Mouse (Mus musculus): ENCODE results near the gene Snx7. TPM values are rescaled to one million over a fixed set of nuclear protein-coding genes. Genes with fewer than 3 reads are reported as not detected.

The Snx7 gene
- total RNA-seq (2021): 1 to 10 TPM; 6.1 to 6.6 TPM
- long read RNA-seq, experiment 1, partial matches to known transcripts: 0 of 4 reads
- long read RNA-seq, experiment 1, other reads (novel, unspliced or antisense): 0 of 4 reads
- long read RNA-seq, experiment 2, partial matches to known transcripts: 0 of 4 reads
- long read RNA-seq, experiment 2, other reads (novel, unspliced or antisense): 0 of 4 reads

DNA sequence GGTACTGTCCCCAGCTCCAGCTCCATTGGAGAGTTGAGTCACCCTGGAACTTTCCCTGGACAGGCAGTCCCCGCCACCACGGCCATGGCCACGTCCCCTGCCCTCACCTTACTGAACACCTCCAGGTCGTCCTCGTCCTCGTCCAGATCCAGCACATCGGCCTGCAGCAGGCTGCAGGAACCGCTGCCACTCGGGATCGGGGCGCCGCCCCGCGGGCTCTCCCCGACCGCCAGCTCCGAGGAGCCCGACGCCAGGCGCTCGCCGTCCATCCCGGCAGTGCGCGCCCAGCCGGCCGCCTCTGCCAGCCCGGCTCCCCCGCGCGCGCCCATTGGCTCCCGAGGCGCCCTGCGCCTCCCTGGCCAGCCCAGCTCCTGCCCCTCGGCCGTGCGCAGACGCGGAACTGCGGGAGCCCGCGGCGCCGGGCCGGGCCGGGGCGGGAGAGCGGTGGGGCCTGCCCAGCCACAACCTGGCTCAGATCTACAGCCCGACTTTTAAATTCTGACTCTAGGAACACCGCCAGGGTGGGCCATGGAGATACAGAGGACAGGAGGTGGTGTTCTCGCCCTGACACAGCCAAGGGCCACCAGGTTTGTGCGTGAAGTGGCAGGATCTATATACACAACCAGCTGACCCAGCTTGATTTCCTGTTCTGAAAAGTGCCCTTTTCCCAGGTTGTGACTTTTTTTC, at the start of gene Snx7:
Snx7 (minus strand) TSS at position 300 of the 687 bp plus-strand sequence.
- DNase-seq: peak; percentile 87 to 94

GRCm38 (mm10) chr3:117915420-117915819, 46.7 kb upstream of the Snx7 start:
- no peak for DNase-seq

DNA sequence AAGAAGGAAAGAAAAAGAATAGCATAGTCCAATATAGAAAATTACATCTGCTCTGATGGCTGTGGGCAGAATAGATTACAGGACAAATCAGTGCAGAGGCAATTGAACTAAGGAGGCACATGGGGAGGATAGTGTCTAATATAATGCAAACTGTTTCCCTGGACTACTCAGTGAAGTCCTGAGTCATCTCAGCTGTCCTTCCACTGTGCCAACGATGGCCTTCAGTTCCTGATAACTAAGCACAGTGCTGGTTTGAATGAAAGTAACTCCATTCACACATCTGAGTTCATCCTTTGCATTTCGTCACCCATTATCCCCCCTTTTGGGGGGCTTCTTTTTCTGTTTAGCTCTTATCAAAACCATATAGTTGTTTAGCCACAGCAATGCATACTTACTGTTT, 25.0 kb upstream of the Snx7 start:
- no peak for DNase-seq

DNA sequence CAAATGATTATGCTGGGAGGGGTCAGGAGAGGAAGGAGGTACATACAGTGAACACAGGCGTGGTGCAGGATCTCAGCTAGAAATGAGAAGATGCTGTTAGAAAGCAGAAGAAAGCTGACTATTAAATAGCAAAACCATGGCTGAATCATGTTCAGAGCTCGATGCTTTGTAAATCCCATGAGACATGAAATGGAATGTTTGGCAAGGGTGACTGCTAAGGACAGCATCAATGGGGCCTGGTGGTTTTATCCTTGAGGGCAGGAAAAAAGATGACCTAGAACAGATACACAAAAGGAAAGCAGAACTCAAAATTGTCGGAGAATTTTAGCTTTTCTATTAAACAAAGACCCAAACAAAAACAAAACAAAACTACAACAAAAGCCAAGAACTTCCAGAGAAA, 6.7 kb upstream of the Snx7 start:
- no peak for DNase-seq

- DNase-seq: no peak
Measured at GRCm38 (mm10) chr3:117873209-117873863, 4.6 kb upstream of the Snx7 start.

- peak in 1 of 2 experiments; percentile 17 for DNase-seq
Measured at GRCm38 (mm10) chr3:117869324-117869715, 584 bp upstream of the Snx7 start.

- peak in 1 of 2 experiments; percentile 28 for DNase-seq
Measured at GRCm38 (mm10) chr3:117868091-117868490, 645 bp downstream of the Snx7 start.

DNA sequence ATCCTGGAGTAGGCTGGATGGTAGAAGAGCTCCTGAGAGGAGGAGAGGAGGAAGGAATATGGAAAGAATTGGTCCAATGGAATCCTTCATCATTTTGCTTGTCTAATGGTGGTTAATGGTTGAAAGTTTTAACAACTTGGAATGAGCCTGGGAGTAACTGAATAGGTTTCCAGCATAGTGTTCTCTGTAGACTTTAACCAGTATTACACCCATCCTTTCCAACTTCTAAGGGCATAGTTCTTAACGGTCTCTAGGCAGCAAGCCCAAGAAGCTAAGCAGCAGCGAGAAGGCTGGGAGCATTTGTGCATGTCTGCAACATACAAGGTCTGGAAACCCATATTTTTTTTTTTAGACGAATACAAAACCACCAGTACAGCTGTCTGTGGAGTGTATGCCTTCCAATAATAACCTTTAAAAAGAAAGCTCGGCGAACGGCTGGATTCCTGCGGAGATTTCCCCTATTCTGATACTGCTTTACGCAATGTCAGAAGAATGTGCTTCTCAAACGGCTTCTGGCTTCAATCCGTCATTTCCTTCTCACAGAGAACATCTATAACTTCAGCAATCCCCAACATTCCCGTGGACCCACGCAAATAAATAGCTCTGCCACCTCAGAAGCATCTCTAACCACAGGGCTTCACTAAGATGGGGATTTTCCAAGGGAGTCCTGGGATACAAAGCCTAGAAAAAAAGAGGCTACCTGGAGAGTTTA, 1.9 kb downstream of the Snx7 start:
- DNase-seq: peak; percentile 13 to 18

GRCm38 (mm10) chr3:117865621-117866020, 3.1 kb downstream of the Snx7 start:
- no peak for DNase-seq

DNA sequence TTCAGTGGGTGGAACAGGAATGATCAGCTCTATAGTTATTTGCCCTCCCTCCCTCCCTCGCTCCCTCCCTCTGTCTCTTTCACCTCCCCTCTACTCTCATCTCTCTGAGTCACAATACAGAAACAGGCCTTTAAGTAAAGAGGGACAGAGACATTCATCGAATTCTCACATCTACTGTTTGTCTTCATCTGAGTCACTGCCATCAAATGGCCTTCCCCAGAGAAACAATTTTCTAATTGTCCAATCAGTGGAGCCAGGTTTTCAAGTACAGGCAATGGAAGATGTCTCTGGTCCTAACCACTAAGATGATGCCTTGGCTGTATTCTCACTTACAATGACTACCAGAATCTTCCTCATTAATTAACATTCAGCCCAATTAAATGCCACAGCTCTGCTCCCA, 5.8 kb downstream of the Snx7 start:
- no peak for DNase-seq

GRCm38 (mm10) chr3:117861977-117862434, 6.7 kb downstream of the Snx7 start:
- DNase-seq: no peak

DNA sequence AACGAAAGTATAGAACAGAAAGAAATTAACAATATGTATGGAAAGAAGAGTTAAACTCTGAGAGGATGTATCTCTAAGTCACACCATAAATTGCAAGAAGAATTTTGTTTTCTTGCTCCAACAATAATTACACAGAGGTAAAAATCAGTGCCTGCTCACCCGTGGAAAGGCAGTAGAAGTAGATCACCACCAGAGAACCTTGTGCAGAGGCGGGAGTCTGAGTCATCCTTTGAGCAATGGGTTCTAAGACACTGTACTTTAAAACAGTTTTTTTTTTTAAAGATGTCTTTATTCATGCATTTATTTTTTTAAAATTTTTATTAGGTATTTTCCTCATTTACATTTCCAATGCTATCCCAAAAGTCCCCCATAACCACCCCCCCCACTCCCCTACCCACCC, 9.7 kb downstream of the Snx7 start:
- no peak for DNase-seq

GRCm38 (mm10) chr3:117853729-117854128, 15.0 kb downstream of the Snx7 start:
- no peak for DNase-seq

GRCm38 (mm10) chr3:117852054-117852361, 16.7 kb downstream of the Snx7 start:
- DNase-seq: no peak

DNA sequence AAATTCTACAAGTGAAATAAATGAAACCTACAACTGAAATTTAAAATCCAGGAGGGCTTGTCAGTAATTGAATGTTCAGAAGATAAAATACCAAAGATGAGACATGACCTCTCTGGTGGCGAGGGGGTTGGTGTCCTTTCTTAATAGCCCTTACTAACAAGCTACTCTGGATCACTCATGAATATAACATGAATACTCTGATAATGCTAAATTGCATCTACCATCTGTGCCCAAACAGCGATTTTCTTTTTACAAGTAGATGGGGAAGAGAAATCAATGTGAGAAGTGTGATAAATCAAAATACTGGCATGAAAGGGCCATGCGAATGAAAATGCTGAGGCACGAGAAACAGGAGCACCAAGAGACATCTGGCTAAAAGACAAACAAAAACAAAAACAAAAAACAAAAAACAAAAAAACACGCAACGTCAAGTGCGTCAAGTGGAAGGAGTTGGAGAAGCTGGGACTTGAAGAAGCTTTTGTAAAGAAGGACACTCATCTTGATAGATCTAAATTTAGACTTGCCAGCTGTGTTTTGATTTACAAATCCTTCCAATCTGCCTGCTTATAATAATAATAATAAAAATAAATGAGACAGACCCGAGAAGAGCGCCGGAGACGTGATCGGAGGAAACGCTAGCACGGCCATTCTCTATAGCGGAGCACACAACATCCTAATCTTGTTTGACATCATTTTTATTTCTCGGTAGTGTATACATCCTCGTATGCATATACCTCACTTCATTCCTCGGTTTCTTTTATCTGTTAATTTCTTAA, 17.3 kb downstream of the Snx7 start:
- DNase-seq: no peak

DNA sequence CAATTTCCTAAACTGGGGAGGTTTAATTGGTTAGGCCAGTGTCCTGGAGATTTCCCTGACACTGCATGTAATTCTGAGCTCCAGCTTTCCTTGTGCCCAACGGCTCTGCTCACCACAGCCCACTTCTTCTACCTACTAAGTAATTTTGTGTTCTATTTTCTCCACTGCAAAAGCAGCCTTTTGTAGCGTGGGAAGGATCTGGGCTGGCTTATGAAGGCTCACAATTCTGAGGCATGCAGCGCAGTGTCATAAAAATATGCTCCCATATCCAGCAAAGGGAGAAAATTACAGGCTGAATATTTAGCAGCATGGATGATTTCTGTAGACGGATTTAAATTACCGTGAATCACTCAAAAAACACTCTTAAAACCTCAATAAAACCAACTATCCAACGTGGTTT, 19.9 kb downstream of the Snx7 start:
- DNase-seq: no peak

GRCm38 (mm10) chr3:117842658-117843057, 26.1 kb downstream of the Snx7 start:
- no peak for DNase-seq

DNA sequence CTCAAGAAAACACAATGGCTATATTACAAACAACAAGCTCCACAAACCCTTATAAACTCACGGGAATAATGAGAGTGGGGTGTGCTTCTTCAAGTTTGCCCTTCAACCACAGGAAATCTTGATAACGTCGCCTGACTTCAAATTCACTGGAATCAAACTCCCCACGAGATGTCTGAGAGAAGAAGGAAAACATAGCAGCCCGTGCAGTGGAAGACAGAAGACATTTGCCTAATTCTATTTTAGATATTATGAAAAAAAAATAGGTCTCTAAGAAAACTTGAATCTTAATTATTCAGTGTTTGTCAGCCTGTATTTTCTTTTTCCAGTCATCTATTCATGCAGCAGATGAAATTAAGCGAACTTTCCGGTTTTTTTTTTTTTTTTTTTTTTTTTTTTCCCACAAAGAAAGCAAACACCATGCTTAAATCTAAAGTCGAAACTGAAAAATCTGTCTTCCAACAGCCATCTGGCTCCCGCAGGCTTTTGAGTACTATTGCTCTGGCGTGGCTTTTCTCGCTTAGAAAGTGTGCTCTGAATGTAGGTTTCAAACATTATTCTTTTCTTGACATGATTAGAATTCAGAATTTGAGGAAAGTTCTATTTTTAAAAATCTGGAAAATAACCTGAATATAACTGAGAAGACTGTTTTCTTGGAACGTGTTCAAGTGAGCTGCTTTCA, 28.7 kb downstream of the Snx7 start:
- DNase-seq: no peak

GRCm38 (mm10) chr3:117838020-117838419, 30.7 kb downstream of the Snx7 start:
- no peak for DNase-seq

DNA sequence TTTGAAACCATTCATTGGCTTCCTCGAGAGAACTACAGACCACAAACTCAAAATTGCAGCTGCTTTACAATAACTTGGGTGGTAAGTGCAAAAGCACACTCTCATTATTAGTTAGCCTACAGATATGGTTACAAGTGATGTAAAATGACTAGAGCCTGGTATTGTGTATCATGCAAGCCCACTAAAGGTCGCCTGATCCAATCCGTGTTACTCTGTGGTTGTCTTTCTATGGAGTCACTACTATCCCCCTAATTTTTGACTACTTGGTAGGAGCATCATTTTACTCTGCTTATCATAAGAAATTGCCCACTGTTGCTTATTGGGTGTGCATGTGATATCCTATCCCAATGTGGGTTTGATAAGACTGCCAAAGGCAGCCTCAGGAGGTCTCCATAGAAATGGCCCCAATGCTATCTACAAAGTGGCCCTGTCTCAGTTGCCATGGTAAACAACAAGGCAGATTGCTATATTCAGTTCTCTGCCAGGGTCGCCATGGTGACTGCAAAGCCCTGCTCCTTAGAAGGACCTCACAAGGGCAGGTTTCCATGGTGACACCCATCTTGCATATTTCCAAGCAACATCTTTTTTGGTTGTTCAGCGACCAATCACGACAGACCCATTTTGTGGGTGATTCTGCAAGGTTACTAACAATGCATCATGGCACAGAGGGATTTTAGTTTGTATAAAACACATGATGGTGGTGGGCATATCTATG, 42.1 kb downstream of the Snx7 start:
- no peak for DNase-seq

GRCm38 (mm10) chr3:117823218-117823617, 45.5 kb downstream of the Snx7 start:
- DNase-seq: no peak

Measured in heart, adult 18-20 months (tissue).